Mouse (Mus musculus): ENCODE results near the gene Ncbp1. TPM values are rescaled to one million over a fixed set of nuclear protein-coding genes. Genes with fewer than 3 reads are reported as not detected.

Gene Ncbp1
- polyA plus RNA-seq, 1 experiment from 2014 or later: 107 TPM

DNA sequence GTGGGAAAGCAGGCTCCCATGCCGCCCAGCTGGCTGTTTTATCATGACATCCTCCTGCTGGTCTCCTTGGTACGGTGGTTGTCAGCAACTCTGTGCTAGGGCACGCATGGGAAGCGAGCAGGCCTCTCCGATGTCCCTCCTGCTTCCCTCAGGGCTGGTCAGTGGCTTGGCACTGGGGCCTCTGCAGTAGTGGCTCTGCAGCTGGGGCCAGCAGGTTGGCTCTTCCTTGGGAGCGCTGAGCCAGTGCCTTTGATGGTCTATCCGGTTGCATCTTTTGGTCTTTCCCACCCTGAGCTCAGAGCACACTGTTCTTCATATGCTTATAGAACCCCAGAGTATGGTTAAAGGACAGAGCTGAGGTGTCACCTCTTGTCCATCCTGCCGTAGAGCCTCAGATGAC, 28.3 kb upstream of the Ncbp1 start:
- H3K9me3 ChIP-seq (replicated peaks): no peaks in the 10 kb centered on the region
- 91% methylated on average over 8 of the region's 8 CpGs for WGBS
- H3K4me1 ChIP-seq: no peaks in the 10 kb centered on the region
- H3K27me3 ChIP-seq: no peaks in the 10 kb centered on the region
- peaks cover 16% of the 10 kb centered on the region for H3K36me3 ChIP-seq (ENCODE audit: poor library complexity, severe bottlenecking)
- no peak overlapping the region for H3K4me3 ChIP-seq
- no peak overlapping the region for H3K9ac ChIP-seq
- H3K27ac ChIP-seq: no peak overlapping the region
- no peak for ATAC-seq
- no peak overlapping the region for H3K4me2 ChIP-seq

GRCm38 (mm10) chr4:46111361-46111760, 27.1 kb upstream of the Ncbp1 start:
- H3K4me2 ChIP-seq: no peak overlapping the region
- H3K36me3 ChIP-seq (ENCODE audit: poor library complexity, severe bottlenecking): peaks cover 29% of the 10 kb centered on the region
- no peaks in the 10 kb centered on the region for H3K9me3 ChIP-seq (replicated peaks)
- ATAC-seq: no peak
- no peak overlapping the region for H3K27ac ChIP-seq
- no peaks in the 10 kb centered on the region for H3K27me3 ChIP-seq
- H3K4me1 ChIP-seq: no peaks in the 10 kb centered on the region
- H3K9ac ChIP-seq: no peak overlapping the region
- 79% methylated on average over 3 of the region's 3 CpGs for WGBS
- H3K4me3 ChIP-seq: no peak overlapping the region

DNA sequence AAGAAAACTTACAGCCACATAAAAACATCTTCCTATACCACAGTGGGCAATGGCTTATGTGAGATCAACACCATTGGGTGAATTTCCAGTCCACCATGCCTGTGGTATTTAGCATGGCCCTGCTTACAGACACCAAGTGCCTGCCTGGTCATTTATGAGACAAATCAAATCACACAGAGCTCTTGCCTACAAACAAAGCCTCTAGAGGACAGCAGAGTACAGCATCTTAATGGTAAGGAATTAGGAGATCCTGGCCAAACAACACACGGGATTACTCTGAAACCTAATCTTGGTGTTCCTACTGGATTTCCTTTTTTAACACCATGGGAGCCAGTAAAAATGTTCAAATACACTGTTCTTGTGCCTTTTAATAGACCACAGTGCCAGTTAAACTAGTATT, 23.1 kb upstream of the Ncbp1 start:
- 82% methylated on average over 1 of the region's 1 CpGs for WGBS
- Histone ChIP-seq H3K4me3 (no peak overlapping the region), H3K9me3 (replicated peaks) (no peaks in the 10 kb centered on the region), H3K4me1 (no peaks in the 10 kb centered on the region), H3K36me3 (ENCODE audit: poor library complexity, severe bottlenecking) (peaks cover 68% of the 10 kb centered on the region), H3K27me3 (no peaks in the 10 kb centered on the region), H3K4me2 (no peak overlapping the region), H3K27ac (no peak overlapping the region), H3K9ac (no peak overlapping the region)
- no peak for ATAC-seq

- WGBS: 83% methylated on average over 10 of the region's 10 CpGs
- no peak overlapping the region for H3K4me3 ChIP-seq
These were observed 21.8 kb upstream of the Ncbp1 start for GRCm38 (mm10) chr4:46116544-46117175.

DNA sequence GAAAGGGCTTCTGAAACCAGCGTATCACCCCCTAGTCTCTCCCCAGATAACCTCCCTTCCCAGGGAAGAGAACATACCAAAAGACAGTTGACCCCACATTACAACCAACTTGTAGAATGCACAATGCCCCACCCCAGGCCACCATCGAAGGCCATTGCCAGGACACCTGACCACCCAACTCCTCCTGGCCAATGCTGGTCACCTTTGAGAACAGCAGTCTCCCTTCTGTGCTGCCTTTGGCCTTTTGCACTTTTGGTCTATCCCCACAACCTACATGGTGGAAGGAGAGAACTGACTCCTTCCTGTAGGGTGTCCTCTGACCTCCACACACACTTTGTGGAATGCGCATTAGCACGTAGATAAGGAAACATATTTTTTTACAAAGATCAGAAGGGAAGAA, 20.9 kb upstream of the Ncbp1 start:
- peaks cover 90% of the 10 kb centered on the region for H3K36me3 ChIP-seq (ENCODE audit: poor library complexity, severe bottlenecking)
- no peak overlapping the region for H3K9ac ChIP-seq
- 97% methylated on average over 4 of the region's 4 CpGs for WGBS
- H3K27me3 ChIP-seq: no peaks in the 10 kb centered on the region
- H3K4me1 ChIP-seq: no peaks in the 10 kb centered on the region
- no peak overlapping the region for H3K4me3 ChIP-seq
- H3K9me3 ChIP-seq (replicated peaks): no peaks in the 10 kb centered on the region
- no peak for ATAC-seq
- no peak overlapping the region for H3K4me2 ChIP-seq
- no peak overlapping the region for H3K27ac ChIP-seq

More at GRCm38 (mm10) chr4:46116544-46117175, 21.8 kb upstream of the Ncbp1 start:
- H3K4me2 ChIP-seq: no peak overlapping the region
- no peak for ATAC-seq
- no peaks in the 10 kb centered on the region for H3K9me3 ChIP-seq (replicated peaks)
- no peak overlapping the region for H3K9ac ChIP-seq
- peaks cover 81% of the 10 kb centered on the region for H3K36me3 ChIP-seq (ENCODE audit: poor library complexity, severe bottlenecking)
- H3K27me3 ChIP-seq: no peaks in the 10 kb centered on the region
- no peaks in the 10 kb centered on the region for H3K4me1 ChIP-seq
- H3K27ac ChIP-seq: no peak overlapping the region

DNA sequence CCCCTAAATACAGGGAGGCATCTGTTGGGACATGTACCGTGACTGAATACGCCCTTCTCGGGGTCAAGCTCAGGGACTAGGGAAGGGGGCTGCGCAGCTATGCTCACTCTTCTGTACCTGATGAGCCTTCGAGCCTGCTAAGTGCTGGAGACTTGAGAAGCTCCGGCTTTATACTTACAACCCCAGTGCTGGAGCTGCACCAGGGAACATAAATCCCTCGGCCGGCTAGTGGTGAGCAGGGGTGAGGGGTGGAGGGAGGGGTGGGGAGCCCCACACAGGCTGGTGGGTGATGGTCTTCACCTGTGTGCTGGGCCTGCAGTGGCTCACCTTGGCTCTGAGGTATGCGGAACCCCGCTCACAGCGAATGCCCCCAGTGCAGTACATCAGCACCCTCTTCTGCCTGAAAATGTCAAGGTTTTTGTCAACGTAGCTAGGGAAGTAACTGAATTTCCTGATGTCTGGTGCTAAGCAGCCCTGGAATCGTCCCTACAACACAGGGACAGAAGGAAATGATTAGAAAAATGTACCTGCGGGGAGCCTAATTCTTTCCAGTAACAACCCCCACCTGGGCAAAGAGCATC, 18.8 kb upstream of the Ncbp1 start:
- ATAC-seq: no peak
- H3K4me3 ChIP-seq: no peak overlapping the region
- H3K36me3 ChIP-seq (ENCODE audit: poor library complexity, severe bottlenecking): peaks cover 94% of the 10 kb centered on the region
- H3K9me3 ChIP-seq (replicated peaks): no peaks in the 10 kb centered on the region
- no peaks in the 10 kb centered on the region for H3K27me3 ChIP-seq
- no peak overlapping the region for H3K9ac ChIP-seq
- no peaks in the 10 kb centered on the region for H3K4me1 ChIP-seq
- H3K27ac ChIP-seq: no peak overlapping the region
- WGBS: 95% methylated on average over 14 of the region's 14 CpGs
- H3K4me2 ChIP-seq: no peak overlapping the region

GRCm38 (mm10) chr4:46120767-46121166, 17.6 kb upstream of the Ncbp1 start:
- Histone ChIP-seq H3K4me1 (no peaks in the 10 kb centered on the region), H3K4me3 (no peak overlapping the region), H3K9me3 (replicated peaks) (no peaks in the 10 kb centered on the region), H3K4me2 (no peak overlapping the region), H3K27me3 (no peaks in the 10 kb centered on the region), H3K36me3 (ENCODE audit: poor library complexity, severe bottlenecking) (peaks cover 96% of the 10 kb centered on the region), H3K27ac (no peak overlapping the region), H3K9ac (no peak overlapping the region)
- 84% methylated on average over 3 of the region's 3 CpGs for WGBS
- no peak for ATAC-seq

GRCm38 (mm10) chr4:46123358-46123757, 15.1 kb upstream of the Ncbp1 start:
- H3K9me3 ChIP-seq (replicated peaks): no peaks in the 10 kb centered on the region
- no peak overlapping the region for H3K4me3 ChIP-seq
- H3K4me2 ChIP-seq: no peak overlapping the region
- H3K36me3 ChIP-seq (ENCODE audit: poor library complexity, severe bottlenecking): peaks cover 86% of the 10 kb centered on the region
- H3K9ac ChIP-seq: no peak overlapping the region
- H3K27ac ChIP-seq: no peak overlapping the region
- ATAC-seq: no peak
- no peaks in the 10 kb centered on the region for H3K4me1 ChIP-seq
- WGBS: 89% methylated on average over 6 of the region's 6 CpGs
- H3K27me3 ChIP-seq: no peaks in the 10 kb centered on the region

DNA sequence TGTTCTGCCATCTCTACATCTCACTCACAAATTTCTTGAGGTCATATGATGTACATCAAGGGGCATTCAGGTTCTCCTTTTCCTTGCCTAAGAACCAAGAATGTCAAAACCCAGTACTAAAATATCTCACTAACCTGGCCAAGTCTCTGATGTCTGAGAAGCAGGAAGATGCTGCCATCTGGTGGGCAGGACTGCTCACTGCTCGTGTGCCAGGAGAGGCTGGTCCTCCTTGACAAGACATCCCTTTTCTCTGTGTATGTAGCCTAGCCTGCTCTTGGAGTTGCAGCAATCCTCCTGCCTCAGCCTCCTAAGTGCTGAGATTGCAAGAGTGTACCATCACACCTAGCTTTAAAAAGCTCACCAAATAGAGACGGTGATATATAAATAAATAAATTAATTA, 11.9 kb upstream of the Ncbp1 start:
- ATAC-seq: peak; percentile 59; the same call in 1 of the 2 replicates
- Histone ChIP-seq H3K9me3 (replicated peaks) (no peaks in the 10 kb centered on the region), H3K4me2 (no peak overlapping the region), H3K4me3 (no peak overlapping the region), H3K27me3 (no peaks in the 10 kb centered on the region), H3K36me3 (ENCODE audit: poor library complexity, severe bottlenecking) (peaks cover 85% of the 10 kb centered on the region), H3K4me1 (no peaks in the 10 kb centered on the region), H3K9ac (no peak overlapping the region), H3K27ac (no peak overlapping the region)
- 49% methylated on average over 2 of the region's 2 CpGs for WGBS

GRCm38 (mm10) chr4:46129311-46130004, 9.0 kb upstream of the Ncbp1 start:
- WGBS: 92% methylated on average over 8 of the region's 8 CpGs
- Histone ChIP-seq H3K27me3 (no peaks in the 10 kb centered on the region), H3K4me3 (no peak overlapping the region), H3K4me2 (no peak overlapping the region), H3K36me3 (ENCODE audit: poor library complexity, severe bottlenecking) (peaks cover 87% of the 10 kb centered on the region), H3K9ac (no peak overlapping the region), H3K4me1 (no peaks in the 10 kb centered on the region), H3K27ac (no peak overlapping the region), H3K9me3 (replicated peaks) (no peaks in the 10 kb centered on the region)
- no peak for ATAC-seq

GRCm38 (mm10) chr4:46130221-46130620, 8.2 kb upstream of the Ncbp1 start:
- H3K4me2 ChIP-seq: no peak overlapping the region
- H3K36me3 ChIP-seq (ENCODE audit: poor library complexity, severe bottlenecking): peaks cover 86% of the 10 kb centered on the region
- no peaks in the 10 kb centered on the region for H3K4me1 ChIP-seq
- H3K4me3 ChIP-seq: no peak overlapping the region
- H3K9ac ChIP-seq: no peak overlapping the region
- H3K27ac ChIP-seq: no peak overlapping the region
- ATAC-seq: no peak
- WGBS: 63% methylated on average over 3 of the region's 3 CpGs
- H3K9me3 ChIP-seq (replicated peaks): no peaks in the 10 kb centered on the region
- no peaks in the 10 kb centered on the region for H3K27me3 ChIP-seq

DNA sequence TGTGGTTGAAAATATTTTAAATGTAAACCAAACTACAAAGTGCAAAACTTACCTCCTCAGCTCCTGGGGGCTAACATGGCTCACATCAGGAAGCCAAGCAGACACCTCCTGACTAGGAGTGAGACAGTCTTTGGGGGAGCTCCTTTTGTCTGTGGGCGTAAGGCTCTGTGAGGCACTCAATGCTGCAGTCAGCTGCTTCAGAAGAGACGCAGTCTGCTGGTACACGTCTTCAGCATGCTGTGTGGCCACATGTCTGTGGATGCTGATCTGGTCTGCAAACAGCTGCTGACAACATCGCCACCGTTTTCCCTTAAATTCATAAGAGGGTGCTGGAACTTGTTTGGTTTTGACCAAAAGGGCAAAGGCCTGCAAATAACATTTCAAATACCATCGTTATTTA, 6.6 kb upstream of the Ncbp1 start:
- ATAC-seq: no peak
- no peak overlapping the region for H3K9ac ChIP-seq
- 81% methylated on average over 6 of the region's 6 CpGs for WGBS
- H3K36me3 ChIP-seq (ENCODE audit: poor library complexity, severe bottlenecking): peaks cover 78% of the 10 kb centered on the region
- no peak overlapping the region for H3K27ac ChIP-seq
- peaks cover 5% of the 10 kb centered on the region for H3K4me1 ChIP-seq
- no peak overlapping the region for H3K4me2 ChIP-seq
- no peaks in the 10 kb centered on the region for H3K9me3 ChIP-seq (replicated peaks)
- H3K4me3 ChIP-seq: no peak overlapping the region
- H3K27me3 ChIP-seq: no peaks in the 10 kb centered on the region
